Mouse (Mus musculus) cerebellum, postnatal 25 days (tissue): Measurements from ENCODE around the gene Trim9.
A peak's percentile ranks its signal among the peaks of the same experiment; 100 is the strongest.

Experiments used
- DNase-seq, 2 experiments: peaks; one replicate each; pipeline ENCODE4 v3.0.0; 2021; ENCODE audit warnings: mixed read lengths in 2 of 2

Trim9 gene

GRCm38 (mm10) chr12:70325826-70326225 is 21.6 kb downstream of the Trim9 start:
- peak; percentile 66 to 74 for DNase-seq

DNA sequence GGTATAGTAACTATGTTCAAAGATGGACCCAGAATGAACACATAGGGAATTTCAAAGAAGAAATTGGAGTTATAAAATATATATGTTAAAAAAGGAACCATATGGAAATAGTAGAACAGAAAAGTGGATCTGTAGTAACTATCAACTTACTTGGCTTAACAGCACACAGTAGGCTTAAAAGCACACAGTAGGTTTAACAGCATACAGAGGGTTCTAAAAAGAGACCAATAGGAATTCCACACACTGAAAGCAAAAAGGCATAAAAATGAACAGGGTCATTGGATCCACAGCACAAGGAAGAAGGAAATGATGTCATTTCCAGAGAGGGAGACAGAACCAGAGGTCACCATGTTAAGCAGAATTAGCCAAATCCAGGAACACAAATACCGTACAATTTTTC is 24.6 kb downstream of the Trim9 start:
- no peak for DNase-seq

DNA sequence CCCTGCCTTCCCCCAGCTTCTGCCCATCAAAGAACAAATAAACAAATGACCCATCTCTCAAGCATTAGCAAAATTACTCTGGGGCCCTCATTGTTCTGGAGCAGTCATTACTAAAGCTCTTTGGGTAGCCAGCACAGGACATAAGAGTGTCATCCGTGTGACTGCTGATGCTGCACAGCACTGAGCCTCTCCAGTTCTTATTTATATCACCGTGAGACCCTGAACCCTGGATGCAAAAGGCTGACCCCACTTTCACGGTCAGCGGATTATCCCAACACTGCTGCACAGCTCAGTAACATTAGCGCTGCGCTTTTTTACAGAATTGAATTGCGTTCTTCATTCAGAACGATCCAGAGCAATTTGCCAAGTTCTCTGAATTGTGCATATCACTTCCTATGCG is 31.3 kb downstream of the Trim9 start:
- DNase-seq, result no peak

DNA sequence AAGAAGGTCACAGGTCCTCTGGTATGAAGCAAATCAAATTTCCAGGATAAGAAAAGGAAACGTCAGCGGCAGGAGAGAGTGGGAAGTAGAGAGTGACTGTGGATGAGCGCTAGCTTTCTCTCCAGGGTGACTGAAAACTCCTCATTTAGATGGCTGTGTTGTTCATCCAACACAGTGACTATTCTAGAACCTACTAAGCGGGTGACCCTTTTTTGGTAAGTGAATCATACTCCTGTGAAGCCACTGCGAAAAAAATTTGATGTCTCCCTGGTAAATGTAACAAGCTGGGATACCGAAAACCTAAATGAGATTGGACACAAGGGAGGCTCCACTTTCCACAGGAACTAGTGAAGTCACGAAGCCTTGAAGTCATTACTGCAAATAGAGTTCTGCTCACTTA is 39.5 kb downstream of the Trim9 start:
- no peak for DNase-seq

DNA sequence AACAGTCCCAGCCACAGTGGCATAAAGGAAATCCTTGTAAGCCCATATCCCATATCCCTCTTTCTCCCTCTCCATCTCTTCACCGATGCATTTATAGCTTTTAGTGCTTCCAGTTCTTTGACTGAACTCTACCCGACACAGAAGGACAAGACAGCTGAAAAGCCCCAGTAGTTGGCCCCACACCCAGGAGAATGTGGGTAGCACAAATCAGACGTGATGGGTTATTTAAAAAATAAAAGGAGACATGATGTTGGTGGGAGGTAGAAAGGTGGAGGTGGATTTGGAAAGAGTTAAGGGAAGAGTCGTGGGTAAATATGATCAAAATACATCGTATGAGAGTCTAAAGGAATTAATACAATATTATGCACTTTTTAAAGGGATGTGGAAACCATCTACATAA is 40.4 kb downstream of the Trim9 start:
- DNase-seq, result no peak

GRCm38 (mm10) chr12:70304014-70304413 is 43.4 kb downstream of the Trim9 start:
- no peak for DNase-seq

GRCm38 (mm10) chr12:70303525-70303924 is 43.9 kb downstream of the Trim9 start:
- no peak for DNase-seq

DNA sequence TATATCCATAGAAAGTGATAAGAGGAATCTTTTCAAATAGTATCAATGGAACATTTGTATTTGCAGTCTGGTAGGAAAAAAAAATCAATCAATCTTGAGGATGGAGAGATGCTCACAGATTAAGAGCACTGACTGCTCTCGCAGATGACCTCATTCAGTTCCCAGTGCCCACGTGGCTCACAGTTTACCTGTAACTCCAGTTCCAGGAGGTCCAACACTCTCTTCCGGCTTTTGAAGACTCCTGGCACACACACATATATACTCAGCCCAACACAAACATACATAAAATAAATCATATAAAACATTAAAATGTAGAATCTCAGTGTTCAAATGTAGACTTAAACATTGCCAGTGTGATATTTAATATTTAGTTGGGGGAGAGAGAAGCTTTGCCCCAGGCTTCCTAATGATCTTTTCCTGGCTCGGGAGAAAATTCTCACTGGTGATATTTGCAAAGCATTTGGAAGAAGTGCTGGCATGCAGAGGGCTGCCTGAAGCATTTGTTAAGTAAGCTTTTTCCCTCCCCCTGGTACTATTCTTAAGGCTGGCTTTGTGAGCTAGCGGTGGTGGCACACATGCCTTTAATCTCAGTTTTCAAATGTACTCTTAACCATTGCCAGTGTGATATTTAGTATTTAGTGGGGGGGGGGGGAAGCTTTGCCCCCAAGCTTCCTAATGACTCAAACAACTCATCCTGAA is 45.2 kb downstream of the Trim9 start:
- no peak for DNase-seq

- DNase-seq, result no peak
Observed at GRCm38 (mm10) chr12:70293927-70294684, 53.3 kb downstream of the Trim9 start.

DNA sequence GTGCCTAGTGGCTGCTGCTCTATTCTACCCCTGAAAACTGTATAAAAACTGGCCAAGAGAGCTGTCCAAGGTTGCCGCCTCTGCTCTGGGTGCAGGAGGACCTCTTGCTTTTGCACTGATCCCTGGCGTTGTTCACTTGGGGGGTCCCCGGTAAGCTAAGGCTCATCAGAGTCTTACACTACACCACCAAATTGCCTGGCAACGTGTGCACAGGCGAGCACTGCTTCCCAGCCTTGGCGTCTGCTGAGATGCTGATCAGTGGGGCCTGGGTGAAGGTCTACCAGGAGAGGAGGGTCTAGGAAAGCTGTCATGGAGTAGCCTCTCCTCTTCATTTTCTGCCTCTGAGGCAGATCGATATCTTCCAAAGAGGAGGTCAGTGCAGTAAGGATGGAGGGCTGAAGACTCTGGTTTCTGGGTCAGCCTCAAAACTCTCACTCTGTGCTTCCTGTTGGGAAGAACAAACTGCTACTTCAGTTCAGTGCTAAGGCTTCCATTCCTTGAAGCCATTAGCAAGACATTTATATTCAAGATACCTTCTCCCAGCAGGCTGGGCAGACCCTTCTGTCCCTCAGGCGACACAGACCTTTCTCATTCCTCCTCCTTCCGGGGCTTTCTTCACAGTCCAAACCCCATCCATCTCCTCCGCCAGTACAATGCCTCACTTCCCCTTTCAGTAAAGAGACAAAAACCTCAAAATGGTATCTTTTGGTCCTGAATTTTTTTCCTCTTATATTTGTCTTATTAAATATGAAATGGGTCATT is 54.1 kb downstream of the Trim9 start:
- no peak for DNase-seq

DNA sequence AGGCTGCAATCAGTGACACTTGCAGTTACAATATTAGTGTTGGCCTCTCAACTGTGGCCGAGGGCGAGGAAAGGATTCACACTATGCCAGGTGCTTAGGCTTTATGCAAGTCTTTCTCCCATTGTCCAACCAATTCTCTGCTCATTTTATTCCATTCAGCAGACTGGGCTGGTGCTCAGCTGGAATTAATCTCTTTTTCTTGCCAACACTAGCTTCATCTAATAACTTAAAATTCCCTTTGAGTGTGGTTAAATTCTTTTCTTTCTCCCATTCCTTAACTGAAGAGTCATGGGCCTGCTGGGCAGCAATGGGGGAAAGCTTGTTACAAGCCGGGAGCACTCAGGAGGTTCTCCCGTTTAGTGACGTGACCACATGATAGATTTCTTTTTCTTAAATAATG is 61.9 kb downstream of the Trim9 start:
- DNase-seq, result no peak

DNA sequence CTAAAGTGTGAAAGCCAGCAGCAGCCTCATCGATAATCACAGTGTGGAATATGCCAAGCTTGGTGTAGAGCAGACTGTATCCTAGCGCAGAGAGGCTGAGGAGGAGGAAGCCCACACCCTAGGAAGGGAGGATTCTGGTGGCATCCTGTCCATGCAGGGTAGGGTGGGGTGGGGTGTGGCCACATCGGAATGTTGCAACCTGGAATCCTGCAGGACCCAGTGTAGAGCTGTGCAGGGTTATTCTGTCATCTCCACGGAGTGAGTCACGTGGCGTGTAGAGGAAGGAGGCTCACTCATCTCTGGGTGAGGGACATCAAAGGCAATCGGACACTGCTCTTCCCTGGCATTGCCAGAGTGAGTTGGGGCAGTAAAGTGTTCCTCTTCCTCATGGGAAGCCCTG is 62.4 kb downstream of the Trim9 start:
- DNase-seq, result no peak

DNA sequence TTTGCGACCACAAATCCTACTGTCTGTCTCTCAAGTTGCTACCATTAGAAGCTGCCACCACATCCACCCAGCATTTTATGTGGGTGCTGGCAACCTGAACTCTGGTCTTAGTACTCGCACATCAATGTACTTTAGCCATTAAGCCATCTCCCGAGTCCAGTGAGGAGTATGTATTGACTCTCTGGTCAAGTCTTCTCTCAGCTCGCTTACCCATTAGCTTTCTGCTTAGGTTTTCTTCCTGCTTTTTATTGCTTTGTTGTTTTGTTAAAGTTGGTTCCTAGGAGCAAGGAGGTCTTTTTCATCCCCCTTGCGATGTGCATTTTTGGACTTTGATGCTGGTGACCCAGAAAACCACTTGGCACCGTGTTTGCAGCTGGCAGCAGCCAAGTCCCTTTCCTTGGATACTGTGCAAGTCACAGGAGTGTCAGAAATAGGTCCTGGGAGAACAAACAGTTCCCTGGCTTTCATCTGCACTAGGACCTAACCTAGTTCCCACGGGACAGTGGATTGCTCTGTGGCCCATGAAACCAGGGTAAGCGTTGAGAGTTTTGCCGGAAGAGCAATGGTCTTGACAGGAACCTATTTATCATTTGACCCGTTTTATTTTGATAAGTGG is 64.2 kb downstream of the Trim9 start:
- peak; percentile 51 to 60 for DNase-seq

DNA sequence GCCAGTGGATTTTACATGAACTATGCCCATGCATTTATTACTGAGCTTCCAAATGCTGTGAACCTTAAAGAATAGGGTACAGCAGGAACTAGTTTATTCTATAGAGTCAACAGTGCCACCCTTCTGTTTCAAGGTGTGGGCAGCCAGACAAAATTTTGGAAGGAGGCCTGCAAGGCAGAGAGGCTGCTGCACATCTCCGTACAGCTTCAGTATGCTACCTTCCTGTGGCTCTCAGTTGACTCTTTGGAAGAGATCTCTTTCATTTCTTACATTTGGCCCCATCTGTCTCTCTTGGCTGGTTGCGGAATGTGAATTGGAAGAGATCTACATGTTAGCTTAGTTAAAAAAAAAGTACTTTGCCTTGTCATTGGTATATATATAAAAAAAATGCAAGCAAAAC is 66.5 kb downstream of the Trim9 start:
- DNase-seq, result no peak

GRCm38 (mm10) chr12:70280381-70280780 is 67.0 kb downstream of the Trim9 start:
- no peak for DNase-seq

DNA sequence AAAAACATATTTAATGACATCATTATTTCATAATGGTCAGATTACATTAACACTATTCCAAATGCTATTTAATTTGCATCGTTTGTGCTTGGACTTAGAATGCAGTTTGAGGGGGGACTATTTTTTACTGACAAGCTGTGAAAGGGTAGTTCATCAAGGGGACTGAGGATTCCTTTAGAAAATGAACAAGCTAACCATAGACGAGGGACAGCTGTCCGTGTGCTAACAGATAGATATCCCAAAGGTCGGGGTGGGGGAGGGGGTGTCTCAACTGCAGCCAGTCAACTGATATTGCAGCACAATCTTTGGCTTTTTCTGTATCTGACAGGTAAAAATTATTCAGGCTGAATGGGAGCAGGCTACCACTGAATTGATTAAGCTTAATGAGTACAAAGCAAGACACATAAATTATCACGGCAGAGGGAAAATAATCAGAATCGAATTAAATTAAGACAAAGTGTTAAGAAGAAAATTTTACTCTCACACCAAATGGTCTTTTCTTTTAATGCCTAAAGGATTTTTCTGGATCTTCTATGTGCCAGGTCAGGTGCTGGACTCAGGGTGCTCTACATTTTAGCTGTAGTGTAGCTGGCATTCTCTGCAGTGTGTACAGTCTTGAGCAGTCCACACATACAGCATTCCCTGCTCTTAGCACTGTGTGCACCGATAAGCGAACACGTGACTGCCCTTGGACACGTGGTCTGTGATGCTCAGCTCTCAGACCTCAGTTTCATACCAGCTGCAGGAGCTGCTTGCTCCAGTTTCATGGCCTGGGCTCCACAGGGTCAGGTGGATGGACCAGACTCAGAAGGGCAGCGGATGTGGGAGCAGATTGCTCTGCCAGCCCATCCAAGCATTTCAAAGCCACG is 70.1 kb downstream of the Trim9 start:
- DNase-seq, result peak; percentile 27 to 51

DNA sequence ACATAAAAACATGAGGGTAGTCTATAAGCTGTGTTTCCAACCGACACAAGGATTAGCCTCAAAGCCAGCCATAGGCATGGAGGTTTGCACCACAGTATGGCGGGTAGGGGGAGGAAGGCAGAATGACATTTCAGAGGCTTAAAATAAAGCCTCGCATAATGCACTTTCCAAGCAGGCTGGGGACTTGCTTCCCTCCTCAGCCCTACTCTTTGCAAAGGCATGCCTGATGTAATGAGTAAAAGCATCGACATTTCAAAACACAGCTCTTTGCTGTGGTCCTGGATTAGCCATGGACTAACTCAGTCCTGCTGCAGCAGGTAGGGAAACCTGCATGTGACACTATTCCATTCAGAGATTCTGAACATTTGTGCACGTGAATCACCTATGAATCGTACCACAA is 77.7 kb downstream of the Trim9 start:
- no peak for DNase-seq

DNA sequence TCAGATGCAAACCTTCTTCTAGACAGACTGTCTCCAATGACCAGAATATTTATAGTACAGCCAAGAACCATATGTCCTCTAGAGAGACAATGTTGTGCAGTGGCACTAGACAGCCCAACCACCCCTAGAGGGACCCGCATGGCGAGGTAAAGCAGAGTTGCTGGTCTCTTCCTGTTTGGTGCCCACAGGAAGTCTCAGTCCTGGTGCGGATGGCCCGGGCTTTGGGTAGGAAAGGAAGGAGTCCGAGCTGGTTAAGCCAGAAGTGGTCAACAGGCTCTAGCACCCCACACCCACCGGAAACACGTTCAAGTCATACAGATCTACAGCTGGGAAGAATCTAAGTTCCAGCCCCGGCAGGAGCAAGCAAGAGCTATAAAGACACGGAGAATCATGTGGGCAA is 80.1 kb downstream of the Trim9 start:
- no peak for DNase-seq

GRCm38 (mm10) chr12:70266494-70266931 is 80.9 kb downstream of the Trim9 start:
- no peak for DNase-seq

- DNase-seq, result no peak
Observed at GRCm38 (mm10) chr12:70263721-70264120, 83.7 kb downstream of the Trim9 start.

DNA sequence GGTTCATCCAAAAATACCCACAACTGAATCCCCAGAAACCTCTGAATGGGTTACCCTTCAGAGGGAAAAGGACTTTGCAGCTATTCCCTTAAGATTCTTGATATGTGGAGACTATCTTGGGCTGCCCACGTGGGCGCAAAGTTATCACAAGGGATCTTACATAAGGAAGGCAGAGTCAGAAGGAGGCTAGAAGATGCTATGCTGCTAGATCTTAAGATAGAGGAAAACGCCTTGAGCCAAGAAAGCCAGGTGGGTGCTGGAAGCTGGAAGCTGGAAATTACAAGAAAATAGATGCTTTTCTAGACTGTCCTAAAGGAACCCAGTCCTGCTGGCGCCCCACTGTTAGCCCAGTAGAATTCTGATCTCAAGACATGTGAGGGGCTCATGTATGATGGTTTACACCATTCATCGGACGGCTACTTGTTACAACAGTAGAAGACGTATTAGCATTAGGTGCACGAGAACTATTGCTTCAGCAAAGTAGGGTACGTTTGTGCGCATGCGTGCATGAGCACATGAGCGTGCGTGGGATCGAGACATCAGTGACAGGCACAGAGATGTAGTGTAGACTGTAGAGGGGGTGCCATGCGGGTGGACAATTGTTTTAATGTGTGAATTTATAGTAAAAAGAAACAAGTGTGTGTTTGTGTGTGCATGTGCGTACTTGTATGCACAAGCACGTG is 85.0 kb downstream of the Trim9 start:
- DNase-seq, result no peak
